Mouse (Mus musculus): Measurements from ENCODE around the gene Rpl26. TPM values are rescaled to one million over a fixed set of nuclear protein-coding genes. Genes with fewer than 3 reads are reported as not detected.

Rpl26 gene
- 275 and 292 TPM in 2 replicates for polyA plus RNA-seq (2012)

DNA sequence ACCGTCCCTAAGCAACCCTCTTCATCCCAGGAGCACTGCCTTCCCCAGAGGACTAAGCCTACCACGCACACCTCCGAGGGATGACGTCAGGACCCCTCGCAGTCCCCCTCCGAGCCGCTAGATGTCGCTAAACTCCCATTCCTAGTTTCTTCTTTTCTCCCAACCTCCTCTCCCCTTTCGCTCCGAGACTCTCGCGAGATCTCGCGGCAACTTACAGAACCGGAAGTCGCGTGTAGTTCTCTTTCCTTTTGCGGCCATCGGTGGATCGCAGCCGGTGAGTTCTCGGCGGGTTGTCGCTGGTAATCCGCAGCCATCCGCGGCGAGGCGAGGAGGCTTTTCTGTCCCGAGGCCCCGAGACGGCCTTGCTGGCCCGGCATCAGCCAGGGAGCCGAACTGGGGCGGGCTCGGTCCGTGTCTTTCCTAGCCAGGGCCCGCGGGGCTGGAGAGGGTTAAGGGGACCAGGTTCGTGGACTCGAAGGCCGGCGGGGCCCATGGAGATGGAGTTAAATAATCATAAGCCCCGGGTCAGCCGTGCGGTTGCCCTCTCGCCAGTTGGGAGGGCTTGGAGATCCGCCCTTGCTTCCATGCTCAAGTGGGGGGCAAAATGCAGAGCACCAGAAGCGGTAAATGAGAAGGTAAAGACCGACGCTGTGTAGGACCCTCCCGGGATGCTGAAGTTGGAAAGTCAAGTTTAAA is at the start of gene Rpl26:
Gene Rpl26, plus strand, starts transcription at position 233 of the 696 bp plus-strand sequence.

DNA sequence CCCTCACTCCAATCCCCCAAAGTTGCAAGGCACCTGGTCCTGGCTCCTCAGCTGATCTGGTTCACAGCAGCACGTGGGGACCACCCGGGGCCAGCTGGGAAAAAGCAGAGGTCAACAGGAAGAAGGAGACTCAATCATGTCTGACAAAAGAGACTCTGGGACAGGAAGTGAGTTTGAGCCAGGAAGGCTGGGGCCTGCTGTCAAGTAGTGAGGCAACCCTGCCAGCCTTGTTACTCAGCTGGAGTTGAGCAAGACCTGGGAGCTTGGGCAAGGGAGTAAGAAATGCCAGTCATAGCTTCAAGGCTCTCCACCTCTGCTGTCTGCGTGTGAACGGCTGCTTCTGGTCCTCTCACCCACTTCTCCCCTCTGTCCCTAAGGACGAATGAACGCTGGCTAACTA is 29.6 kb upstream of the Rpl26 start, which contains the start of gene Ndel1:
Gene Ndel1, minus strand, starts transcription at position 111 of the 400 bp plus-strand sequence.

DNA sequence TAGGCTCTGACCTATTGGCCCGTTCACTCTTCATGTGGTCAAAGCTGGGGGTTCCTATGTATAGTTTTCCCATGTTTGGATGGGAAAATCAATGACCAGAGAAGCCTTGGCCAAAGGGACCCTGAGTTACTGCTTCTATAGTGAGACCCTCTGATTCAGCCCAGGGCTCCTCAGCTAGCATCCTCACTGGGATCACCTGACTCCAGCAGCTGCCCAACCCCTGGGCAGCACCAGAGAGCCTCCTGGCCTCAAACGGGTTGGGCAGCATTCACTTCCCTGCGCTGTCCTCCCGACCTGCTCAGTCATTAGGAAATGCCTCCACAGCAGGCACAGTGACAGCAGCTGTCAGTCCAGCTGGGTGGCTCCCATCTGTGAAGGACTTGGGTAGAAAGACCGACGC is 13.1 kb upstream of the Rpl26 start, which contains the start of gene Rnf222:
Gene Rnf222, plus strand, starts transcription at position 301 of the 400 bp plus-strand sequence.

DNA sequence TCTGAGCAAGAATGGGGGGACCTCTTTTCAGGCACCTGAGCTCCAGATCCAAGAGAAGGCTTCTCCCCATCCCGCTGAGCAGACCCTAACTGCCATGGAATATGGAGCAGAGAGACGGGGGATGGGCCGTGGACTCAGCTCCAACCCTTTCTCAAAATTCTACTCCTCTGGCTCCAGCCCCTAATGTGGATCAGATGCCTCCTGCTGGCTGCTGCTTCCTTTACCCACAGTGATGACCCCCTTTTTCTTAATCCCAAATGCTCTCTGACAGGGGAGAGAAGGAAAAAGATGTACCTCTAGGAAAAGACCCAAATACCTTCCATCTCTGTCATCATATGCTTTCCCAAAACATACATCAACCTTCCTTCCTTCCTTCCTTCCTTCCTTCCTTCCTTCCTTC is 25.6 kb downstream of the Rpl26 start, which contains the start of gene Odf4:
Gene Odf4, minus strand, starts transcription at position 101 of the 400 bp plus-strand sequence.

Other genes starting within 250 kb of the Rpl26 start
- gene Myh10, start 210.0 kb upstream of the Rpl26 start, polyA plus RNA-seq (2012), result 14.7 and 17.3 TPM in 2 replicates
- gene Ndel1, start 29.7 kb upstream of the Rpl26 start, polyA plus RNA-seq (2012), result 45.0 and 50.0 TPM in 2 replicates
- 0.03 TPM in 2 replicates for gene Rnf222, start 13.0 kb upstream of the Rpl26 start, polyA plus RNA-seq (2012)
- not detected in 2 replicates for gene Odf4, start 25.5 kb downstream of the Rpl26 start, polyA plus RNA-seq (2012)
- 0.56 and 0.79 TPM in 2 replicates for gene Arhgef15, start 55.9 kb downstream of the Rpl26 start, polyA plus RNA-seq (2012)
- gene Slc25a35, start 66.5 kb downstream of the Rpl26 start, polyA plus RNA-seq (2012), result 2.1 TPM in 2 replicates
- 15.6 and 17.3 TPM in 2 replicates for gene Rangrf, start 73.6 kb downstream of the Rpl26 start, polyA plus RNA-seq (2012)
- gene Pfas, start 106.9 kb downstream of the Rpl26 start, polyA plus RNA-seq (2012), result 25.3 and 36.6 TPM in 2 replicates
- gene Ctc1, start 114.3 kb downstream of the Rpl26 start, polyA plus RNA-seq (2012), result 104 and 110 TPM in 2 replicates
- gene Aurkb, start 144.1 kb downstream of the Rpl26 start, polyA plus RNA-seq (2012), result 93.3 and 166 TPM in 2 replicates
- 50.1 and 51.5 TPM in 2 replicates for gene Borcs6, start 158.1 kb downstream of the Rpl26 start, polyA plus RNA-seq (2012)
- 63.6 and 71.5 TPM in 2 replicates for gene Tmem107, start 169.2 kb downstream of the Rpl26 start, polyA plus RNA-seq (2012)
- 65.9 and 86.0 TPM in 2 replicates for gene Vamp2, start 186.9 kb downstream of the Rpl26 start, polyA plus RNA-seq (2012)
- 120 and 156 TPM in 2 replicates for gene Per1, start 193.6 kb downstream of the Rpl26 start, polyA plus RNA-seq (2012)
- 2.9 and 3.1 TPM in 2 replicates for gene Hes7, start 218.8 kb downstream of the Rpl26 start, polyA plus RNA-seq (2012)
- 0.22 and 0.39 TPM in 2 replicates for gene 9130213A22Rik, start 221.0 kb downstream of the Rpl26 start, polyA plus RNA-seq (2012)
- gene Aloxe3, start 224.3 kb downstream of the Rpl26 start, polyA plus RNA-seq (2012), result not detected in 2 replicates

All from megakaryocyte-erythroid progenitor cell, adult 5 weeks (primary cell).